Mouse (Mus musculus) embryonic facial prominence, embryonic 14.5 days (tissue): ENCODE data around the gene Carns1. TPM values are rescaled to one million over a fixed set of nuclear protein-coding genes. Genes with fewer than 3 reads are reported as not detected.

ENCODE experiments used
- ATAC-seq: fragments of 200-750 bp; cut with Nextera tagmentation; 2 replicates; pipeline ENCODE4 v1.8.0; 2017; ENCODE audit warnings: low read depth, moderate number of reproducible peaks, moderate TSS enrichment
- DNase-seq: peaks from one replicate; pipeline ENCODE4 v3.0.0-alpha.2; 2015; ENCODE audit warnings: low spot score
- H3K27ac ChIP-seq: fragments of 300-500 bp; sonication (generic); replicated peaks from 2 replicates; pipeline ENCODE4 v1.5.1; 2014; ENCODE audit warnings: low read depth, mild to moderate bottlenecking, low read length, moderate library complexity
- H3K27me3 ChIP-seq: fragments of 300-500 bp; sonication (generic); replicated peaks from 2 replicates; pipeline ENCODE4 v1.6.1; 2014; ENCODE audit warnings: low read length; ENCODE audit not compliant: control insufficient read depth, insufficient read depth
- H3K36me3 ChIP-seq: fragments of 300-500 bp; sonication (generic); 2 replicates; pipeline ENCODE4 v1.6.1; 2014; ENCODE audit warnings: low read length, mixed read lengths; ENCODE audit not compliant: control insufficient read depth, insufficient read depth
- H3K4me1 ChIP-seq: fragments of 300-500 bp; sonication (generic); 2 replicates; pipeline ENCODE4 v1.6.1; 2014; ENCODE audit warnings: antibody characterized with exemption, low read length; ENCODE audit not compliant: control insufficient read depth, insufficient read depth
- H3K4me2 ChIP-seq: fragments of 300-500 bp; sonication (generic); 2 replicates; pipeline ENCODE4 v1.6.1; 2014; ENCODE audit warnings: low read depth, mild to moderate bottlenecking, low read length, moderate library complexity, mixed read lengths
- H3K4me3 ChIP-seq: fragments of 300-500 bp; sonication (generic); 2 replicates; pipeline ENCODE4 v1.5.1; 2014; ENCODE audit warnings: low read depth, mild to moderate bottlenecking, low read length
- H3K9ac ChIP-seq: fragments of 300-500 bp; sonication (generic); 2 replicates; pipeline ENCODE4 v1.6.1; 2014; ENCODE audit warnings: low read depth, mild to moderate bottlenecking, low read length, moderate library complexity, mixed read lengths
- H3K9me3 ChIP-seq: fragments of 300-500 bp; sonication (generic); 2 replicates; pipeline ENCODE4 v1.6.1; 2016; ENCODE audit warnings: low read length; ENCODE audit not compliant: control insufficient read depth
- WGBS: fragments of 180-500 bp; shearing (Covaris S2); extraction: QIAGEN DNeasy Blood & Tissue Kit; methylation state at CpG from one replicate; pipeline ENCODE4 v1.1.7; 2014; 5-methylcytosine and 5-hydroxymethylcytosine counted together
- polyA plus RNA-seq: library from polyadenylated mRNA; unstranded; fragments of >200 nt; fragmentation: Nextera tagmentation; extraction: Ambion mirVana; gene quantifications from 2 replicates; pipeline ENCODE4 v1.2.1, GENCODE M21; 2014

Gene Carns1
- polyA plus RNA-seq, 1 experiment from 2014 or later = 4.3 TPM

GRCm38 (mm10) chr19:4196048-4196447 is 20.8 kb upstream of the Carns1 start:
- peaks cover 69% of the 10 kb centered on the region for H3K36me3 ChIP-seq
- H3K4me1 ChIP-seq = peaks cover 23% of the 10 kb centered on the region
- no peak overlapping the region for H3K27ac ChIP-seq
- H3K9me3 ChIP-seq = no peaks in the 10 kb centered on the region
- 51% methylated on average over 2 of the region's 2 CpGs for WGBS
- no peak overlapping the region for H3K4me3 ChIP-seq
- H3K27me3 ChIP-seq = no peaks in the 10 kb centered on the region
- no peak overlapping the region for H3K9ac ChIP-seq
- no peak overlapping the region for H3K4me2 ChIP-seq
- ATAC-seq (no peak), DNase-seq (no peak)

- no peak for ATAC-seq
- Histone ChIP-seq H3K9me3 (no peaks in the 10 kb centered on the region), H3K4me2 (no peak overlapping the region), H3K4me1 (peaks cover 17% of the 10 kb centered on the region), H3K9ac (no peak overlapping the region; the same call in 1 of the 2 replicates), H3K27ac (no peak overlapping the region), H3K27me3 (no peaks in the 10 kb centered on the region), H3K36me3 (peaks cover 66% of the 10 kb centered on the region), H3K4me3 (no peak overlapping the region)
- DNase-seq = no peak
- 81% methylated on average over 12 of the region's 12 CpGs for WGBS
Observed at GRCm38 (mm10) chr19:4194776-4195650, 19.7 kb upstream of the Carns1 start.

GRCm38 (mm10) chr19:4194021-4194724 is 18.9 kb upstream of the Carns1 start:
- Histone ChIP-seq H3K9me3 (no peaks in the 10 kb centered on the region), H3K9ac (peak overlapping the region; percentile 6; the same call in 1 of the 2 replicates), H3K4me1 (peaks cover 17% of the 10 kb centered on the region), H3K27ac (no peak overlapping the region), H3K4me2 (no peak overlapping the region), H3K27me3 (no peaks in the 10 kb centered on the region), H3K4me3 (no peak overlapping the region), H3K36me3 (peaks cover 58% of the 10 kb centered on the region)
- WGBS = 87% methylated on average over 8 of the region's 8 CpGs
- DNase-seq (no peak), ATAC-seq (no peak)

- Histone ChIP-seq H3K9ac (peak overlapping the region; percentile 96), H3K9me3 (no peaks in the 10 kb centered on the region), H3K27me3 (no peaks in the 10 kb centered on the region), H3K4me2 (peak overlapping the region; percentile 91), H3K27ac (no peak overlapping the region), H3K36me3 (peaks cover 47% of the 10 kb centered on the region), H3K4me3 (peak overlapping the region; percentile 94), H3K4me1 (peaks cover 17% of the 10 kb centered on the region)
- WGBS = 64% methylated on average over 6 of the region's 6 CpGs
- ATAC-seq = no peak
- DNase-seq = no peak
Observed at GRCm38 (mm10) chr19:4193129-4193528, 17.9 kb upstream of the Carns1 start.

- ATAC-seq = peak; percentile 45; the same call in 1 of the 2 replicates
- Histone ChIP-seq H3K4me2 (peak overlapping the region; percentile 91), H3K9me3 (no peaks in the 10 kb centered on the region), H3K4me3 (peak overlapping the region; percentile 94), H3K36me3 (peaks cover 42% of the 10 kb centered on the region), H3K4me1 (peaks cover 17% of the 10 kb centered on the region), H3K9ac (peak overlapping the region; percentile 96), H3K27ac (peak overlapping the region; percentile 91), H3K27me3 (no peaks in the 10 kb centered on the region)
- peak; percentile 53 for DNase-seq
- under 1% methylated on average over 20 of the region's 52 CpGs for WGBS
Observed at GRCm38 (mm10) chr19:4192251-4192985, 17.1 kb upstream of the Carns1 start.

- Histone ChIP-seq H3K27me3 (no peaks in the 10 kb centered on the region), H3K4me2 (peak within 1 kb of the TSS; percentile 91), H3K9ac (peak within 1 kb of the TSS; percentile 96), H3K36me3 (peaks cover 34% of the 10 kb centered on the region), H3K4me3 (peak within 1 kb of the TSS; percentile 94), H3K27ac (peak within 1 kb of the TSS; percentile 91), H3K9me3 (no peaks in the 10 kb centered on the region), H3K4me1 (peaks cover 17% of the 10 kb centered on the region)
- WGBS = 8% methylated on average over 30 of the region's 47 CpGs
- DNase-seq = peak; percentile 96
- ATAC-seq = peak; percentile 93
Observed at GRCm38 (mm10) chr19:4191528-4192250, 16.4 kb upstream of the Carns1 start, which contains the start of gene Ppp1ca. Gene Ppp1ca (plus strand): TSS chr19:4192065.

GRCm38 (mm10) chr19:4190831-4191334 is 15.6 kb upstream of the Carns1 start, which contains the start of gene Tbc1d10c:
Gene Tbc1d10c (minus strand): TSS chr19:4191284.
- Histone ChIP-seq H3K36me3 (peaks cover 28% of the 10 kb centered on the region), H3K27ac (peak within 1 kb of the TSS; percentile 91), H3K9ac (peak within 1 kb of the TSS; percentile 96), H3K9me3 (no peaks in the 10 kb centered on the region), H3K4me2 (peak within 1 kb of the TSS; percentile 91), H3K4me3 (peak within 1 kb of the TSS; percentile 94), H3K27me3 (no peaks in the 10 kb centered on the region), H3K4me1 (peaks cover 17% of the 10 kb centered on the region)
- no peak for ATAC-seq
- 53% methylated on average over 4 of the region's 4 CpGs for WGBS
- DNase-seq = no peak
